Mouse (Mus musculus) C2C12 (cell line): ENCODE measurements around the gene Apoa4.

Experiments
- CTCF ChIP-seq: IDR thresholded peaks from one replicate; pipeline ENCODE4 v1.5.1; 2011; ENCODE audit not compliant: control insufficient read depth, insufficient read depth, insufficient read length
- MAX ChIP-seq: IDR thresholded peaks from one replicate; pipeline ENCODE4 v1.6.1; 2011; ENCODE audit warnings: mild to moderate bottlenecking, control low read depth
- MYOD1 ChIP-seq: IDR thresholded peaks from one replicate; pipeline ENCODE4 v1.6.1; 2011; ENCODE audit warnings: low read depth; ENCODE audit not compliant: control insufficient read depth, insufficient read length
- MYOG ChIP-seq: IDR thresholded peaks from one replicate; pipeline ENCODE4 v1.6.1; 2011; ENCODE audit not compliant: control insufficient read depth, insufficient read length; ENCODE audit errors: extremely low read depth
- USF1 ChIP-seq: IDR thresholded peaks from one replicate; pipeline ENCODE4 v1.6.1; 2011; ENCODE audit warnings: low read depth, mild to moderate bottlenecking, control low read depth, moderate library complexity

- TF ChIP-seq CTCF (no peak), MAX (no peak), USF1 (no peak), MYOD1 (no peak), MYOG (no peak)
Observed at GRCm38 (mm10) chr9:46238850-46239249, 1.6 kb upstream of the Apoa4 start.
